Mouse (Mus musculus) lung, embryonic 16.5 days (tissue): ENCODE data around the gene Dffa. TPM values are rescaled to one million over a fixed set of nuclear protein-coding genes. Genes with fewer than 3 reads are reported as not detected.
"Not testable (repeated sequence)": the region's sequence is repeated elsewhere in the genome, so short reads cannot be mapped to it uniquely, and the experiment has no call there.

Source experiments
- ATAC-seq: fragments of 200-750 bp; cut with Nextera tagmentation; 2 replicates; pipeline ENCODE4 v1.8.0; 2017; ENCODE audit warnings: low read depth, mild to moderate bottlenecking, moderate library complexity
- H3K27ac ChIP-seq: fragments of 300-500 bp; sonication (generic); 2 replicates; pipeline ENCODE4 v1.5.1; 2014; ENCODE audit warnings: mild to moderate bottlenecking, control low read depth, low read length
- H3K27me3 ChIP-seq: fragments of 300-500 bp; sonication (generic); 2 replicates; pipeline ENCODE4 v1.6.1; 2014; ENCODE audit warnings: low read depth, low read length, mixed read lengths; ENCODE audit not compliant: control insufficient read depth, insufficient read depth
- H3K36me3 ChIP-seq: fragments of 300-500 bp; sonication (generic); 2 replicates; pipeline ENCODE4 v1.6.1; 2014; ENCODE audit warnings: low read length; ENCODE audit not compliant: control insufficient read depth, insufficient read depth
- H3K4me1 ChIP-seq: fragments of 300-500 bp; sonication (generic); replicated peaks from 2 replicates; pipeline ENCODE4 v1.6.1; 2014; ENCODE audit warnings: low read length, mixed read lengths; ENCODE audit not compliant: control insufficient read depth, insufficient read depth
- H3K4me2 ChIP-seq: fragments of 300-500 bp; sonication (generic); 2 replicates; pipeline ENCODE4 v1.6.1; 2014; ENCODE audit warnings: low read depth, low read length, control low read depth
- H3K4me3 ChIP-seq: fragments of 300-500 bp; sonication (generic); 2 replicates; pipeline ENCODE4 v1.5.1; 2014; ENCODE audit warnings: mild to moderate bottlenecking, low read length, control low read depth
- H3K9ac ChIP-seq: fragments of 300-500 bp; sonication (generic); 2 replicates; pipeline ENCODE4 v1.6.1; 2014; ENCODE audit warnings: low read length, control low read depth
- H3K9me3 ChIP-seq: fragments of 300-500 bp; sonication (generic); 2 replicates; pipeline ENCODE4 v1.6.1; 2016; ENCODE audit warnings: low read length; ENCODE audit not compliant: control insufficient read depth
- WGBS: fragments of 180-500 bp; shearing (Covaris S2); extraction: QIAGEN DNeasy Blood & Tissue Kit; methylation state at CpG from one replicate; pipeline ENCODE4 v1.1.7; 2014; 5-methylcytosine and 5-hydroxymethylcytosine counted together
- polyA plus RNA-seq: library from polyadenylated mRNA; unstranded; fragments of >200 nt; fragmentation: Nextera tagmentation; extraction: Ambion mirVana; gene quantifications from 2 replicates; pipeline ENCODE4 v1.2.1, GENCODE M21; 2015

Gene Dffa
- polyA plus RNA-seq, 1 experiment from 2014 or later, result 33.2 TPM

GRCm38 (mm10) chr4:149164150-149164549 lies 60.2 kb downstream of the Dffa start:
- H3K27me3 ChIP-seq, result no peaks in the 10 kb centered on the region
- peaks cover 20% of the 10 kb centered on the region for H3K36me3 ChIP-seq
- H3K9ac ChIP-seq, result no peak overlapping the region
- H3K27ac ChIP-seq, result no peak overlapping the region
- 45% methylated on average over 5 of the region's 5 CpGs for WGBS
- peaks cover 8% of the 10 kb centered on the region for H3K4me1 ChIP-seq
- ATAC-seq, result no peak
- no peak overlapping the region for H3K4me2 ChIP-seq
- H3K9me3 ChIP-seq, result no peaks in the 10 kb centered on the region
- no peak overlapping the region for H3K4me3 ChIP-seq

GRCm38 (mm10) chr4:149166215-149166946 lies 62.4 kb downstream of the Dffa start, which contains the start of gene Pgd:
Gene Pgd, minus strand, starts transcription at chr4:149166771.
- ATAC-seq, result peak; percentile 100
- Histone ChIP-seq H3K36me3 (peaks cover 2% of the 10 kb centered on the region; the same call in 1 of the 2 replicates), H3K4me1 (peaks cover 8% of the 10 kb centered on the region), H3K27ac (peak within 1 kb of the TSS; percentile 88), H3K4me3 (peak within 1 kb of the TSS; percentile 99), H3K4me2 (peak within 1 kb of the TSS; percentile 96), H3K9me3 (no peaks in the 10 kb centered on the region), H3K9ac (peak within 1 kb of the TSS; percentile 91), H3K27me3 (no peaks in the 10 kb centered on the region)
- under 1% methylated on average over 57 of the region's 59 CpGs for WGBS

GRCm38 (mm10) chr4:149166957-149167611 lies 63.1 kb downstream of the Dffa start:
- no peaks in the 10 kb centered on the region for H3K27me3 ChIP-seq
- peak overlapping the region; percentile 88 for H3K27ac ChIP-seq
- H3K4me2 ChIP-seq, result peak overlapping the region; percentile 96
- no peaks in the 10 kb centered on the region; the same call in 1 of the 2 replicates for H3K36me3 ChIP-seq
- peak overlapping the region; percentile 74 for H3K9ac ChIP-seq
- peak; percentile 42; the same call in 1 of the 2 replicates for ATAC-seq
- H3K4me1 ChIP-seq, result peaks cover 12% of the 10 kb centered on the region
- under 1% methylated on average over 27 of the region's 27 CpGs for WGBS
- H3K9me3 ChIP-seq, result no peaks in the 10 kb centered on the region
- H3K4me3 ChIP-seq, result peak overlapping the region; percentile 99

GRCm38 (mm10) chr4:149168016-149168415 lies 64.1 kb downstream of the Dffa start:
- no peak overlapping the region for H3K27ac ChIP-seq
- 38% methylated on average over 2 of the region's 2 CpGs for WGBS
- no peak overlapping the region; the same call in 1 of the 2 replicates for H3K4me2 ChIP-seq
- peaks cover 20% of the 10 kb centered on the region for H3K4me1 ChIP-seq
- no peak overlapping the region for H3K9ac ChIP-seq
- no peak overlapping the region for H3K4me3 ChIP-seq
- no peaks in the 10 kb centered on the region for H3K9me3 ChIP-seq
- H3K27me3 ChIP-seq, result no peaks in the 10 kb centered on the region
- ATAC-seq, result no peak
- no peaks in the 10 kb centered on the region; the same call in 1 of the 2 replicates for H3K36me3 ChIP-seq

GRCm38 (mm10) chr4:149169926-149170325 lies 66.0 kb downstream of the Dffa start:
- WGBS, result 70% methylated on average over 7 of the region's 8 CpGs

More at GRCm38 (mm10) chr4:149169926-149170325, 66.0 kb downstream of the Dffa start:
- H3K9me3 ChIP-seq, H3K27me3 ChIP-seq, ATAC-seq, H3K9ac ChIP-seq, H3K4me2 ChIP-seq, H3K36me3 ChIP-seq, H3K4me3 ChIP-seq: not testable (repeated sequence)
- H3K4me1 ChIP-seq, result peaks cover 22% of the 10 kb centered on the region
- H3K27ac ChIP-seq, result peak overlapping the region; percentile 31; the same call in 1 of the 2 replicates

Other genes with a start within 250 kb of the Dffa start
- gene Pex14, start 4.3 kb upstream of the Dffa start, polyA plus RNA-seq, result 47.5 and 48.8 TPM in 2 replicates
- 0.44 TPM in 1 of 2 replicates, not detected in the other for gene Cort, start 22.6 kb downstream of the Dffa start, polyA plus RNA-seq
- gene Cenps, start 33.5 kb downstream of the Dffa start, polyA plus RNA-seq, result 32.7 and 35.5 TPM in 2 replicates
- 108 and 115 TPM in 2 replicates for gene Pgd, start 62.6 kb downstream of the Dffa start, polyA plus RNA-seq
- gene Kif1b, start 203.5 kb downstream of the Dffa start, polyA plus RNA-seq, result 31.1 and 32.5 TPM in 2 replicates